Mouse (Mus musculus): ENCODE measurements at regions not wholly inside any gene's neighbourhood (a gene's known extent, or its start where the extent isn't known, plus 50 kb on each side); places are given as distances from the start of the nearest gene placed in this dataset.

GRCm38 (mm10) chr4:31367031-31367430, 596.9 kb upstream of the Map3k7 start:
- TF ChIP-seq CTCF (IDR thresholded peaks at IDR 0.05; ENCODE audit: low read depth) (no peak), EP300 (optimal IDR thresholded peaks at IDR 0.05) (no peak)
